Mouse (Mus musculus) E14TG2a.4 (cell line): ENCODE data around the gene 4933425L06Rik.

Experiments
- H3K27me3 ChIP-seq: 2 replicates; pipeline ENCODE4 v1.6.1; 2014; ENCODE audit warnings: low read length, control low read depth; ENCODE audit not compliant: insufficient read depth
- H3K36me3 ChIP-seq: 2 replicates; pipeline ENCODE4 v1.6.1; 2014; ENCODE audit warnings: low read length, control low read depth; ENCODE audit not compliant: insufficient read depth
- H3K4me1 ChIP-seq: replicated peaks from 2 replicates; pipeline ENCODE4 v1.6.1; 2014; ENCODE audit warnings: low read depth, low read length, control low read depth
- H3K4me3 ChIP-seq: replicated peaks from 2 replicates; pipeline ENCODE4 v1.5.1; 2014; ENCODE audit warnings: mild to moderate bottlenecking, low read length
- H3K9me3 ChIP-seq: 2 replicates; pipeline ENCODE4 v1.6.1; 2014; ENCODE audit warnings: low read length, control low read depth
- CTCF ChIP-seq: conservative IDR thresholded peaks from 2 replicates; pipeline ENCODE4 v1.5.1; 2014; ENCODE audit warnings: low read length
- NANOG ChIP-seq: IDR thresholded peaks from 2 replicates; pipeline ENCODE4 v1.6.1; 2014; ENCODE audit warnings: borderline replicate concordance, low read length, mixed read lengths
- POU5F1 ChIP-seq: IDR thresholded peaks from 2 replicates; pipeline ENCODE4 v1.6.1; 2014; ENCODE audit warnings: low read length, borderline replicate concordance

Gene 4933425L06Rik

DNA sequence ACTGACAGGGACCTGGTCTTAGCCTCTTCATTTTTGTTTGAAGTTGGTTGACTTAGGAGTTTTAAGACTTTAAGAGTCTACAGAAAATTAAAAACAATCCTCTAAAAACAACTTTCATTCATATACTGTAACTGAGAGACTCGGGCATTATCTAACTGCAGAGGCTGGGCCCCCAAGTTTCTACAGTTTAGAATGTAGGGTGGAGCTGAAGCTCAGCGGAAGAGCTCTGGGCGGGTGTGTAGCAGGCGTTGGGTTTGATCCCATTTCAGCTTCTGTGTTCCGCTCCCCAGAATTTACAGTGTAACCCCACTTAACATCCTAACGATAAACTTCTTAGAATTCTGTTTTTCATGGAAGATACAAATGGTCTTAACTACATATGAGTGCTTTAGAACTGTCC, 29.7 kb downstream of the 4933425L06Rik start:
- Histone ChIP-seq H3K4me3 (no peak overlapping the region), H3K9me3 (no peaks in the 10 kb centered on the region)

DNA sequence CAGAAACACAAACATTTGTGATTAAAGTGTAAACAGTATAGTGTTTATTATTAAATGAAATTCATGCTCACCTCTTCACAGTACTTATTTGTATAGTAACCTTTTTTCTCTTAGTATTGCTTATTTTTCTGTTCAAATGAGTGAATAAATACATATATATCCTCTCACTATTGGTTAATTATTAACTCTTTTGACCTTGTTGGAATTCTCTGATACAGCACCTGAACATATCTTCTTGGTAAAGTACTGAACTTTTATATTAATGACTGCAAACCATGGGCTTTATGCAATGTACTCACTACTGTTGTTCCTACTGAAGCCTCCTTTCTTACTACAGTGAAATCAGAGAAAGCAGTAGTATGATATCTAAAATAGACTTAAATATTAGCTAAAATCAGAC, 39.7 kb downstream of the 4933425L06Rik start:
- TF ChIP-seq POU5F1, result no peak
- TF ChIP-seq NANOG, result no peak
- TF ChIP-seq CTCF, result no peak
- Histone ChIP-seq H3K9me3 (peaks cover 5% of the 10 kb centered on the region; the same call in 1 of the 2 replicates), H3K36me3 (no peaks in the 10 kb centered on the region), H3K4me3 (no peak overlapping the region), H3K4me1 (no peaks in the 10 kb centered on the region), H3K27me3 (no peaks in the 10 kb centered on the region)

More for the DNA sequence above, 29.7 kb downstream of the 4933425L06Rik start:
- TF ChIP-seq CTCF (no peak), NANOG (no peak), POU5F1 (no peak)
- Histone ChIP-seq H3K27me3 (no peaks in the 10 kb centered on the region), H3K4me1 (no peaks in the 10 kb centered on the region), H3K36me3 (no peaks in the 10 kb centered on the region)

DNA sequence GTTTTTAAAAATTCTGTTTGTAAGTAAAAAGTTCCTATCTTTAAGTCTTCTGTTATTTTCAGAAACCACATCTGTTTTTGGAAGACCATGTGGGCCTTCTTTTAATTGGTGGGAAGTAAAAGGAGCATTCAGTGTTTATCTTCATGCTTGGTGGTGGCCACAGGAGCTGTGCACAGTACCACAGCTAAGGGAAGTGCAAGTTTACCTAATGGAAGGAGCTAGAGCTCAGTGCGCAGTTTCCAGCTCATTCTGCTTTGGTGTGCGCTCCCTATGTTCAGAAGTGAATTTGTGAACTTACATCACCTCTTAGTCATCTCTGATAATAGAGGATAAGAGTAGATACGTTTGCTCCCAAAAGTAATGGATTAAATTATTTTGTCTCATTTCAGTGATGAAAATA, 40.2 kb downstream of the 4933425L06Rik start:
- no peaks in the 10 kb centered on the region for H3K27me3 ChIP-seq
- peaks cover 5% of the 10 kb centered on the region; the same call in 1 of the 2 replicates for H3K9me3 ChIP-seq
- H3K4me1 ChIP-seq, result no peaks in the 10 kb centered on the region
- H3K4me3 ChIP-seq, result no peak overlapping the region
- no peaks in the 10 kb centered on the region for H3K36me3 ChIP-seq
- TF ChIP-seq POU5F1, result no peak
- no peak for TF ChIP-seq CTCF
- TF ChIP-seq NANOG, result no peak

DNA sequence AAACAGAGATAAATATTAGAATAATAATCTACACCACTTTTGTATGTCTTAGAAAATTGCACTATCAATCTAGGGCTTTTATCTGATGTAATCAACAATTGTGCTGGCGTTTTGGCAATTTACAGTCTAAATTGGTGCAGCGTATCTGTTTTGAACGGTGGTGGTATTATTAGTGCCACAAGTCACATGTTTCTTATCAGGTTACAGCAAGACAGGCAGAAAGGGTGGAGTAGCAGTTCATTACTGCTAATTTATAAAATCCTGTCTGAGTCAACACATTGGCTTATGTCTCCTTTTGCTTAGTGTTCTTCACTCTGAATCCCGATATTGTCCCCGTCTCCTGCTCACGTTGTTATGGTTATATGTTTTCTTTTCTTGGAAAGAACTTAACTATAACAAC, 48.2 kb downstream of the 4933425L06Rik start:
- no peaks in the 10 kb centered on the region for H3K27me3 ChIP-seq
- no peak for TF ChIP-seq POU5F1
- no peak for TF ChIP-seq CTCF
- TF ChIP-seq NANOG, result no peak
- H3K36me3 ChIP-seq, result no peaks in the 10 kb centered on the region
- no peak overlapping the region for H3K4me3 ChIP-seq
- peaks cover 5% of the 10 kb centered on the region; the same call in 1 of the 2 replicates for H3K9me3 ChIP-seq
- no peaks in the 10 kb centered on the region for H3K4me1 ChIP-seq

DNA sequence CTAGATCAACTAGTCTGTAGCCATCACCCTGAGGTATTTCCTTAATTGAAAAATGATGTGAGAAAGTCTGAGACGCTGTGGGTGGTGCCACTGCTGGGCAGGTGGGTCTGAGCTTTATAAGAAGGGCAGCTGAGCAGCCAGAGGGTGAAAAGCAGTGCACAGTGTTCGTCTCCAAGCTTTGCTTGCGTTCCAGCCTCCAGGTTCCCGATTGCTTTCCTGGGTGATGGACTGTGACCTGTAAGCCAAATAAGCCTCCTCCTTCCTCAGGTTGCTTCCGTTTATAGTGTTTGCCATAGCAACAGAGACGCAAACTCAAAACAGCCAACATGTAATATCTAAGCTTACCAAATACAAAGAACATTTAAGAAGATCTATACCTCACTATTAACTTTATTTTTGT, 50.4 kb downstream of the 4933425L06Rik start:
- Histone ChIP-seq H3K27me3 (no peaks in the 10 kb centered on the region), H3K4me1 (no peaks in the 10 kb centered on the region), H3K9me3 (peaks cover 5% of the 10 kb centered on the region; the same call in 1 of the 2 replicates), H3K4me3 (no peak overlapping the region), H3K36me3 (no peaks in the 10 kb centered on the region)
- TF ChIP-seq POU5F1 (no peak), NANOG (no peak), CTCF (no peak)

DNA sequence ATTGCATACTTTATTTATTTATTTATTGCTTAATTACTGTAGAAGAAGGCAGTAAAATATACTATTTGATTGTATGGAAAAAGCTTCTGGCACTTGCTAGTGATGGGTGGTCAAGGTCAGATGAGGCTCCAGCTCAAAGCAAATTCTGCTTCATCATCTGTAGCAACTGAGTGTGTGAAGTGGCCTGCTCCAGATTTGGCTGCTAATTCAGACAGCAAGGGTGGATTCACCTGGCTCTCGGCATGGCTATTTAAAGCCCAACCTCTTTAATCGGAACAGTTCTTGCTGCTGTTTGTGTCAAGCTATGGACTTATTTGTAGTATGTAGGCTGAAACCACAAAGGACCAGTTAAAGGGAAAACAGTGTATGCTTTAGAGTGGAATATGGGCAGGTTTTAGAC, 50.9 kb downstream of the 4933425L06Rik start:
- Histone ChIP-seq H3K27me3 (no peaks in the 10 kb centered on the region), H3K9me3 (peaks cover 5% of the 10 kb centered on the region; the same call in 1 of the 2 replicates), H3K4me1 (no peaks in the 10 kb centered on the region), H3K36me3 (no peaks in the 10 kb centered on the region), H3K4me3 (no peak overlapping the region)
- TF ChIP-seq POU5F1 (no peak), CTCF (no peak), NANOG (no peak)

DNA sequence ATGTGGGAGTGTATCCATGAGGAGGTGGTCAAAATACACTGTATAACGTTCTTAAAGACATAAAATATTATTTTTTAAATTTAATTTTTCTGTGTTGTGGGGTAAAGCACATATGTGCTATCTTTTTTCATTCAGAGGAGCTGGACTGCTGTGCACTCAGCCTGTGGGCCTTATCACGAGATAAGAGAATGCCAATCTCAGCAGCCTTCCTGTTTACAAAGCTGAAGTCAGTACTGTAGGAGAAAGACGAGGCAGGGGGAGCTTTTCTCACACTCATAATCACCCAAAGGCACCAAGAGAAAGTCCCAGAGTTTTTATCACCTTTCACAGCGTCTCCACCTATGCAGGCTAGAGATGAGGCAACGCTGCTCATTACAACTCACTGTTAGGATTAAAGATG, 52.5 kb downstream of the 4933425L06Rik start:
- no peaks in the 10 kb centered on the region for H3K4me1 ChIP-seq
- no peak overlapping the region for H3K4me3 ChIP-seq
- TF ChIP-seq CTCF (no peak), POU5F1 (no peak), NANOG (no peak)
- no peaks in the 10 kb centered on the region for H3K36me3 ChIP-seq
- no peaks in the 10 kb centered on the region for H3K9me3 ChIP-seq
- H3K27me3 ChIP-seq, result no peaks in the 10 kb centered on the region

DNA sequence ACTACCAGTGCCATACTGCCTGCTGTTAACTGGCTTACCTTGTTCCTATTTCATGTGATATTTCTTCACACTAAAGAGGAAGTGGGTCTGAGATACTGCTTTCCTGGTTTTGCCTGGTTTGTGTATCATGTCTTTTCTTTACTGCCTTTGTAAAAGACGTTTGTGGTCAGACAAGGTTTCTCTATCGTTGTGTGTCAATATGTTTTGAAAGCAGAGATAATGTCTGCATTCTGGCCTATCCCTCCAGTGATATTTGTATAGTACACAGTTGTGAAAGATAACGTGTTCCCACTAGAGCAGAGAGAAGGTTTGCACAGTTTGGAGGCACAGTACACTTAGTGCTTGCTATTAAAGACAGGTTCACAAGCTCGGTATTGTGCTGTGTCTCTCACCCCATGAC, 58.0 kb downstream of the 4933425L06Rik start:
- Histone ChIP-seq H3K27me3 (no peaks in the 10 kb centered on the region), H3K4me1 (no peaks in the 10 kb centered on the region), H3K9me3 (no peaks in the 10 kb centered on the region), H3K4me3 (no peak overlapping the region), H3K36me3 (no peaks in the 10 kb centered on the region)
- TF ChIP-seq POU5F1, result no peak
- no peak for TF ChIP-seq CTCF
- TF ChIP-seq NANOG, result no peak

DNA sequence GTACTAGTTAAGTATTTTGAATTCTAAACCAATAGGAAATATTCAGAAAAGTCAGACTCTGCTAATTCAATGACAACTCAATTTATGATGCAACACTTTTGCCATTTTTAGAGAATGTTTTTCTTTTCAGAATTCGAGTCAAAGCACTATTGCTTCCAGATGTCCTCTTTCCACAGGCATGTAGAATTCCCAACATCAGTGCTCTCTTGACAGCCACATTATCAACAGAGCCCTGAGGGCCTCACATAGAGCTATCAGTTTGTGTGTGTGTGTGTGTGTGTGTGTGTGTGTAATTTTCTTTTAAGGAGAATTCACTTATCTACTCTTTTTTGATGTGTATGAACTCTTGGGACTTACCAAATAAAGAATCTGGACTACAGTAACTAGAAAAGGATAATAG, 64.9 kb downstream of the 4933425L06Rik start:
- H3K4me3 ChIP-seq, result no peak overlapping the region
- no peaks in the 10 kb centered on the region for H3K4me1 ChIP-seq
- H3K9me3 ChIP-seq, result no peaks in the 10 kb centered on the region
- no peaks in the 10 kb centered on the region for H3K36me3 ChIP-seq
- TF ChIP-seq CTCF, result no peak
- no peak for TF ChIP-seq POU5F1
- no peak for TF ChIP-seq NANOG
- no peaks in the 10 kb centered on the region for H3K27me3 ChIP-seq
